Mouse (Mus musculus) neutrophil, adult 5-6 weeks (primary cell): ENCODE measurements around the gene Fam160b1. TPM values are rescaled to one million over a fixed set of nuclear protein-coding genes. Genes with fewer than 3 reads are reported as not detected.

Source experiments
- ATAC-seq: fragments of 151-379, 151-347 bp; 2 replicates; pipeline ENCODE4 v1.8.0; 2017; ENCODE audit warnings: mild to moderate bottlenecking, moderate TSS enrichment; ENCODE audit not compliant: insufficient number of reproducible peaks, poor library complexity, low FRiP score, severe bottlenecking; ENCODE audit errors: extremely low read depth
- total RNA-seq: library from RNA; stranded (forward); fragments of 200-1000 nt; gene quantifications from 2 replicates; pipeline ENCODE4 v1.2.3, GENCODE M21; 2017

Fam160b1 gene
- total RNA-seq, 1 experiment from 2014 or later = 39.7 TPM

- ATAC-seq = no peak
Measured at GRCm38 (mm10) chr19:57340900-57341742, 19.4 kb upstream of the Fam160b1 start.

- 0 out of 2 replicates have a peak, but pooled peaks have one; percentile 19 for ATAC-seq
Measured at GRCm38 (mm10) chr19:57343860-57344259, 16.6 kb upstream of the Fam160b1 start.

DNA sequence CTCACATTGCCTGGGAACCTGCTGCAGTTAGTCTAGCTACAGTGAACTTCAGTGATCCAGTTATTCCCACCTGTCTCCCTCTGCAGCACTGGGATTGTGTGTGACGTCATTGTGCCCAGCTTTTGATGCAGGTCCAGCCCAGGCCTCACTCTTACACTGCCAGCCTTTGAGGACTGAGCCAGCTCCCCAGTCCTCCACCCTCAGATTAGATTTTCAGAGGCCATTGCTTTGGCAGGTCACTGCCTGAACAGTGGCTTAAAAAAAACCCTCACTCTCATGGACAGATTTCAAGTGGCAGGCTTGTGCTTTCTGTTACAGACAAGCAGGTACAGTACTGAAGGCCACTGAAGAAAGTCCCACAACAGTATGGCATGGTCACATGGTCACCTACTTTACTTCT, 15.8 kb upstream of the Fam160b1 start:
- no peak for ATAC-seq

- no peak for ATAC-seq
Measured at GRCm38 (mm10) chr19:57349096-57349495, 11.4 kb upstream of the Fam160b1 start.

DNA sequence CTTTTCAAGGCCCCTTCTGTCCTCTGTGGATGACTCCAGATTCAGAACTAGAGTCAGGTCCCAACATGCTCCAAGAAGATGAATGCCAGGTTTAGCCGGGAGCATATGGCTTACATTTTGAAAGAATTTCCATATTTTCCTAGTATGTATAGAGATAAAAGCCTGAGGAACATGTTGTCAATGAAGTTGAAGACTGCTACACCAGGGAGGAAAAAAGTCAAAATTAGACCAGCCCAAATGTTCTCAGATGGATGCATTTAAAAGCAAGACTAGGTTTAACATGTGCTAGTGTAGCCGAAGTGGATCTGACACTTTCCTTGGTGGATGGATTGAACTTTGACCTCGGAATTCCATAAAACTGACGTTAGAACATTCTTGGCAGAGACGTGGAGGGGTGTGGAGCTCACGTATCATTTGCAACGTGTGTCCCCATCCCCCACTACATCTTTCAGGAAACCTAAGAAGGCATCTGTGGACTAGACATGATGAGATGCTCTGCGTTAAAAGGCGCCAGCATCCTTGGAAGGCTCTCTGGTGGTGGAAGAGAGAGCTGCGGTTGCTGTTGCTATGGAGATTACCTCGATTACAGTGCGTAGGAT, 8.0 kb upstream of the Fam160b1 start:
- ATAC-seq = no peak

DNA sequence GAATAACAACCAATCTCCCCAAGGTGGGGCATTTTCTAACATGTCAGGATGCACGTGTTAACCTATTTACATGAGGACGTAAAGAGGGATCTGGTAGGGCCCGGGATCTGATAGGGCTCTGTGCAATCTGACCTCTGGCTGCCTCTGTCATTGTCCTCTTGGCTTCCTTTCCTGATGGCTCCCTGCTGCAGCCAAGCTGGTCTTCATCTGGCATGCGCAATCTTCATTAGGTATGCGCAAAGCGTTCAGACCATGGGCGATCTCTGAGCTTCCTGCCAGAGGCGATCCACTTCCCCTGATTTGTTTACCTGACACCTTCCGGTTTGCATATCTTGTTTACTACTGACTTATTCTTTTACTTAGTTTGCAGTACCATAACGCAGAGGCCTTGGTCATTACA, 7.3 kb upstream of the Fam160b1 start:
- ATAC-seq = no peak

GRCm38 (mm10) chr19:57354050-57354449, 6.4 kb upstream of the Fam160b1 start:
- no peak for ATAC-seq

DNA sequence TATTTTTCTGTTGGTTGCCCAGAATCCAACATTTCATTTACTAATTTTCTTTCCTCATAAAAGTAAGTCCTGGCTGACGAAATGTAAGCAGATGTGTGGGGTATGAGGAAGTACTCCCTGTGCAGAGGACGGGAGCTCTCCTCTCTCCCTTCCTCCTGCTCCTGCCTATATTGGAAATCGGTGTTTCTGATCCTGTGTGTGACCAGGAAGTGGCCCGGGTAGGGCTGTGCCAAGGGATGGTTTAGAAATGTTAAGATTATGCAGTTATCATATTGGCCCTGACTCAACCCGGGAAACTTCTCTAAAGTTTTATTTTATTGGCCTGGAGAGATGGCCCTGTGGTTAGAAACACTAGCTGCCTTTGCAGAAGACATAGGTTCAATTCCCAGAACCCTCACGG, 5.8 kb upstream of the Fam160b1 start:
- ATAC-seq = no peak

GRCm38 (mm10) chr19:57355451-57356251, 4.8 kb upstream of the Fam160b1 start:
- ATAC-seq = peak; percentile 58

DNA sequence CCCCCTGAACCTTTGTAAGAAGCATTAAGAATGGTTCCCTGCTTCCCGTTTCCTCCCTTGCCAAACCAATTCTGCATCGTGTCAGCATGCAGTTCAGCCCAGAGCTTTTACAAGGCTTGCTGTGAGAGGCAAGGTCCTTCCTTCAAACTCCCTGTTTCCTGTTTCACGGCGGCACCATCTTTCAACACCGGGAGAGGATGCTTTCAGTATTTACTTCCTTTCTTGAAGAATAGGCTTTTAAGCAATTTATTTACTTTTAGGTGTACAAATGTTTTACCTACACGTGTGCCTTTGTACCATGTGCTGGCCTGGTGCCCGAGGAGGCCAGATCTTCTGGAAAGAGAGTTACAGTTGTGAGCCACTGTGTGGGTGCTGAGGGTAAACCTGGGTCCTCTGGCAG, 4.2 kb upstream of the Fam160b1 start:
- no peak for ATAC-seq

GRCm38 (mm10) chr19:57357244-57357643, 3.2 kb upstream of the Fam160b1 start:
- no peak for ATAC-seq

GRCm38 (mm10) chr19:57357811-57358210, 2.7 kb upstream of the Fam160b1 start:
- no peak for ATAC-seq

GRCm38 (mm10) chr19:57358322-57358721, 2.2 kb upstream of the Fam160b1 start:
- peak; percentile 45 for ATAC-seq

GRCm38 (mm10) chr19:57358836-57359598, 1.5 kb upstream of the Fam160b1 start:
- ATAC-seq = no peak

- no peak for ATAC-seq
Measured at GRCm38 (mm10) chr19:57359701-57360326, 666 bp upstream of the Fam160b1 start.

DNA sequence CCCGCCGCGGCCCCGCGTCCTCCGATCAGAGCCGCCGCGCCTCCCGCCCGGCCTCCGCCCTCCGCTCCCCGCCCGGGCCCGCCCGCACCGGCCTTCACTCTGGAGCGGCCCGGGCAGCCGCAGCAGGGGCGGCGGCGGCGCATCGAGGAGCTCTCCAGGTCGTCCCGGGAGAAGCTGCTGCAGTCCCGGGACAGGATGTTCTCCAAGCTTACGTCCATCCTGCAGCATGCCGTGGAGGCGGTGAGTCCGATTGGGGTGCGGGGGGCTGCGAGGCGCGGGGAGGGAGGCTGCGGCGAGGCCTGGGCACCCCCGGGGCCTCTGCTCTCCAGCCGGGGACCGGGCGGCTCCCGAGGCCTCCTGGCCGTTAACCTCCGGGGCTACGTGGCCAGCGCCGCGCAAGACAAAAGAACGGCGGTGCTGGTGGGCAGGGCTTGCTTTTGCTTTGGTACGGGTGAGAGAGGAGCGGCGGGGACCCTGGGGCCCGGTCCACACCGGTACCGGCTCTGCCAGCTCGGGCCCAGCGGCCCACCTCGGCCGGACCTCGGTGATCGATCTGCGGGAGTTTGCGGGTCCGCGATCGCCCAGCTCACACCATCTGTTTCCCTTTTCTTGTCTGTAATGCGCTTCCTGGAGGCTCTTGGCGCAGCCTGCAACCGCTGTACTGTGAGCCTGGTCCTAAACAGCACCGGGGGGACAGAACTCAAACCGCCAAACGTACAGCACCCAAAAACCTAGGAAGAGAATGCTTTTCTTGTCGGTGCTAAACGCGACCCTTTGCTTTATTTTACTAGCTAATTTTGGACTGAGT, 855 bp downstream of the Fam160b1 start:
- no peak for ATAC-seq

DNA sequence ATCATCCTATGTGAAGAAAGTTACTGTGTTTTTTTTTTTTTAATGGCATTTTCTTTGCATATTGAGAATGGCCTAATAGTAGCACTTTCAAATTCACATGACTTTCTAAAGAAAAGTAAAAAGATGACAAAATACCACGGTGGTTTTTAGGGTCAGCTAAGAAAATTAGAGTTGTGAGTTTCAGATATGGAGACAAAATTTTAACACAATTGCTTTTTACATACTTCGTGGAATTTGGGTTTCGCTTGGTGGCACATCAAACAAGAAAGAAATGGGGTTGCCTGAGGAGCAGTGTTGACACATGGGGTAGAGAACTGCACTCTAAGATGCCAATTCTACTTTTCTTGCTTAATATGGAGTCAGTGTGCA, 1.4 kb downstream of the Fam160b1 start:
- ATAC-seq = no peak

DNA sequence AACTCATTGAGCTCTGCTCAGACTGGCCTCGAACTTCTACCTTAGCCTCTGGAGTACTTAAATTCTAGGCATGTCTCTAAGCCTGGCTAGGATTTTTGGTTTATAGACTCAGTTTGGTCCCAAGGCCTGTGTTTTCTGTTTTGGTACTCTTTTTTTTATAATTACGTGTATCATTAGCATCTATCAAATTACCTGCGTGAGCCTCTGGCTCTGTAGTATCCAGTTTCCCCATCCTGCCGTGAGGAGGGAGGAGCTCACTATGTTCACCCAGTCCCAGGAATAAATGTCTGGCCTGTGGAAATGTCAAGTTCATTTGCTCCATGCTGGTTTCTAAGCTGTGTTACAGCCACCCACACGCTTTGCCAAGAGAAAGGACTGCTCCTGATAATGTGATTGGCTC, 2.1 kb downstream of the Fam160b1 start:
- ATAC-seq = no peak
